Mouse (Mus musculus) gastrocnemius, postnatal 25 days (tissue): ENCODE measurements around the gene Adam19. TPM values are rescaled to one million over a fixed set of nuclear protein-coding genes. Genes with fewer than 3 reads are reported as not detected.

Experiments
- DNase-seq: peaks from one replicate; pipeline ENCODE4 v3.0.0; 2022
- total RNA-seq, 2 experiments: library from RNA; stranded (reverse); gene quantifications; 1 replicate in 1 of 2; 2 replicates in 1 of 2; pipeline ENCODE4 v1.2.3; 2021

The Adam19 gene
- total RNA-seq, 2 experiments from 2014 or later: 4.9 to 8.0 TPM

GRCm38 (mm10) chr11:46054911-46055895, 589 bp upstream of the Adam19 start:
- DNase-seq: peak; percentile 51

- DNase-seq: no peak
Observed at GRCm38 (mm10) chr11:46056770-46057411, 1.1 kb downstream of the Adam19 start.

- no peak for DNase-seq
Observed at GRCm38 (mm10) chr11:46058011-46058410, 2.2 kb downstream of the Adam19 start.

DNA sequence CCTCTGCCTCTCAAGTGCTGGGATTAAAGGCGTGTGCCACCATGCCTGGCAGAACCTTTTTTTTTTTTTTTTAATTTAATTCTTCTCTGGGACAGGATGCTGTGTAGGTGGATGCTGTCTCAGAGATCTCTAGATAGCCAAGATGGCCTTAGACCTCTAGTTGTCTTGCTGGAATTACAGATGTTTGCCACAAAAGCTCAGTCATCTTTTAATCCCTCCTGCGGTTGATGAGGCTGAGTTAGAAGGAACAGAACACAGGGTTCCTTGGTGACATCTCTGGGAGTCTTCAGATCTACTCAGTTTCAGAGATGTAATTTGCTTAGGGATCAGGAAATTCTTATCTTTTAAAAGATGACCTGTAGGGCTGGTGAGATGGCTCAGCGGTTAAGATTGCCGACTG, 3.1 kb downstream of the Adam19 start:
- no peak for DNase-seq

DNA sequence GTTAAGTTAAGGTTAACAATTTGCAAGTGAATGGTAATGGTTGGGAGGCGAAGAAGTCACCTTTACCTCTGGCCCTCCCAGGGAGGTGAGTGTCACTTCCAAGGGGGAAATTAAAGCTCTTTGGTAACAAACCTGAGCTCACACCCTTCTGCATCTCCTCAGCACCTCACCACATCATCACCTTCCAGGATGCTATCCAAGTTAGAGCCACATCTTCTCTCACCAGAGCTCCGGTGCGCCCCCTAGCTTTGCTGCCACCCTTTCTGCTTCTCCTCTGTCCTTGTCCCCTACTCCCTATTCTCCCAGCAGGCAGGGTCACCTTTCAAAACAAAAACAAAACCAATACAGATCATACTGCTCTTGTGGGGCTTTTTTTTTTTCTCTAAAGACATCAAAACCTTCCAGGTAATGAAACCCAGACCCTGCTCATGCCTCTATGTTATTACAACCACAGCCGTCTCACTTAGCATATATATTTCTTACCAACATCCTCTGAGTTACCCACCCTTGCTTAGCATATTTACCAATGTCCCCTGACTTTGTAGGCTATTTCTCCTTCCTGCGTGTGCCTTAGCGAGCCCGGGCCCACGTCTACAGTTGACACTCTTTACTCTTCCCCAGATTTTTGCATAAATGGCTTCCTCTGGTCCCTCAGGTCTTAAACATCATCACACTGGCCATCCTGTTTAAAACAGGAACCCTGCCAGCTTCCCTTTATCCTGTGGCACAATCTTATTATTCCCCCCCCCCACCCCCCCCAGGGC, 4.3 kb downstream of the Adam19 start:
- no peak for DNase-seq

- no peak for DNase-seq
Observed at GRCm38 (mm10) chr11:46060651-46061020, 4.8 kb downstream of the Adam19 start.

- no peak for DNase-seq
Observed at GRCm38 (mm10) chr11:46061776-46062445, 6.1 kb downstream of the Adam19 start.

GRCm38 (mm10) chr11:46062569-46062968, 6.8 kb downstream of the Adam19 start:
- no peak for DNase-seq

GRCm38 (mm10) chr11:46062993-46063731, 7.4 kb downstream of the Adam19 start:
- DNase-seq: no peak

GRCm38 (mm10) chr11:46064767-46065166, 9.0 kb downstream of the Adam19 start:
- DNase-seq: no peak

- peak; percentile 61 for DNase-seq
Observed at GRCm38 (mm10) chr11:46065201-46066011, 9.6 kb downstream of the Adam19 start.

- DNase-seq: no peak
Observed at GRCm38 (mm10) chr11:46067371-46068060, 11.7 kb downstream of the Adam19 start.

DNA sequence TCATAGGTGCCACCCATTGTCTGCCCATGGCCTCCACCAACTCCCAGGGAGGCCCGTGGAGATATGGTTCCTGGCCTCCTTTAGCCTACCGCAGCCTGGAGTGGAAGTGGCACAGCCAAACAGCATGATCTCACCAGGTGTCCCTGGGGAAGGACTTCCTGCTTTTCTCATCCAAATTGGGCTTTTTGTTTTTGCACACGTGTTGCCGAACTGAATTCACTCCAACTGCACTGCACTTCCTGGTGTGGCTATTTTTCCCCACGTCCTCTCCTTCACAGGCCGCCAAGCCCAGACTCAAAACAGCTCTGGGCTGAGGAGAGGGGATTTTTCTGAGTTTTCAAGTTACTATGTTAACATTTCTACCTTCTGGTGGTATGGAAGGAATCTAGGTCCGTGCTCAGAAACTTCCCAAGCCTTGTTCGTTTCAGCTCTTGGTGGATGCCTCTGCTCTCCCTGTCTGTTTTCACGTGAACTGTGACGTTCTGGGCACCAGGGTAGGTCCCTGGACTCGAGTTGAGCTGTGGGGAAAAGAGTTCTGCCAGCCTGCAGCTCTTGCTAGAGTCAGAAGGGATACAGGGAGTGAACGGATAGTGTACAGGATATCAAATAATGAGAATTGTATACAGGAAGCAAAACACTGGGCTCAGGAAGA, 13.1 kb downstream of the Adam19 start:
- DNase-seq: peak; percentile 63

DNA sequence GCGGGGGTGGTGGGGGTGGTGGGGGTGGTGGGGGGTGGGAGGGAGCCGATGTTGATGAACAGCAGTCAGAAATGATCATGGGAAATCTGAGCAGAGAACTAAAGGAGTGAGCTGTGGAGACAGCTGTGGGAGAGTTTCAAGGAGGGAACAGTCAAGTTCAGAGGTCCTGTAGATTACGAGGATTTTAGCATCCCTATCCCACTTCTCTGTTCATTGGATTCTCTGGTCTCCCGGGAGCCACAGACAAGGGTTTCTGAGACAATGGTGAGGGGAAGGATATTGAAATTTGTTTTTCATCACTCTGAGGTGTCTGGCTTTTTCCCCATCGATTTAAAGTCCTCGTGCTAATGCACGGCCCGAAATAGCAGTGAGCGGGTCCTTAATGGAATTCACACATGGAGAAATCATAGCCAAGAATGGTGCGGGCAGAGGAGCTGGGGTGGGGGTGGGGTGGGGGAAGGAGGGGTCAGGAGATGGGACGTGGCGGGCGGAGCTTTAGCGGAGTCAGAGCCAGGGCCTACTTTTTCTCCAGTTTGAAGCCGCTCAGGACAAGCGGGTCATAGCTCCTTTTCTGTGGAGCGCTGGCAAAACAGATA, 13.7 kb downstream of the Adam19 start:
- DNase-seq: no peak

GRCm38 (mm10) chr11:46070161-46070560, 14.4 kb downstream of the Adam19 start:
- DNase-seq: no peak

DNA sequence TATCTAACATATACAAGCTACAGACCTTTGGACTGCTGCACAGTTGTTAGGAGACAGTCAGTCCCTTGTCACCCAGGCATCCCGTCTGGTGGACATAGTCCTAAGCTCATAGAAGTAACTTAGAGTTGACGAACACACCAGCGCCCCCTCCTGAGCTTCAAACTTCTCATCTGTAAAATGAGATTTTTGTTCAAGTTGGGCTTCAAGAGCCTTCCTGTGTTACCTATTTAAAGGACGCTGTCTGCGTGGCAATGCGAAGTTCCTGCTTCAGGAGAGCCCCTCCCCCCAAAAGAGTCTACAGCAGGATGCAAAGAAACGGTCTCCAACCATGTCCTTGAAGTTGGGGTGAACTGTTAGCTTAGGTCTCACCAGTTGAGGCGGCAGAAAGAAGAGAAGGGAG, 15.0 kb downstream of the Adam19 start:
- DNase-seq: no peak

- no peak for DNase-seq
Observed at GRCm38 (mm10) chr11:46072466-46073060, 16.8 kb downstream of the Adam19 start.
